Mouse (Mus musculus) midbrain, embryonic 11.5 days (tissue): ENCODE data around the gene Arxes1. TPM values are rescaled to one million over a fixed set of nuclear protein-coding genes. Genes with fewer than 3 reads are reported as not detected.
"Not testable (repeated sequence)": the region's sequence is repeated elsewhere in the genome, so short reads cannot be mapped to it uniquely, and the experiment has no call there.

Experiments
- ATAC-seq: fragments of 200-750 bp; cut with Nextera tagmentation; 2 replicates; pipeline ENCODE4 v1.8.0; 2017; ENCODE audit warnings: moderate TSS enrichment, moderate library complexity; ENCODE audit not compliant: low FRiP score
- DNase-seq: peaks from one replicate; pipeline ENCODE4 v3.0.0; 2015; ENCODE audit warnings: low spot score; ENCODE audit errors: missing footprints
- H3K27ac ChIP-seq: fragments of 300-500 bp; sonication (generic); 2 replicates; pipeline ENCODE4 v1.5.1; 2014; ENCODE audit warnings: low read depth, low read length
- H3K27me3 ChIP-seq: fragments of 300-500 bp; sonication (generic); 2 replicates; pipeline ENCODE4 v1.6.1; 2014; ENCODE audit warnings: mild to moderate bottlenecking, low read length, moderate library complexity, mixed read lengths; ENCODE audit not compliant: control insufficient read depth, insufficient read depth
- H3K36me3 ChIP-seq: fragments of 300-500 bp; sonication (generic); 2 replicates; pipeline ENCODE4 v1.6.1; 2014; ENCODE audit warnings: mild to moderate bottlenecking, low read length, moderate library complexity, mixed read lengths; ENCODE audit not compliant: control insufficient read depth, insufficient read depth
- H3K4me1 ChIP-seq: fragments of 300-500 bp; sonication (generic); 2 replicates; pipeline ENCODE4 v1.6.1; 2014; ENCODE audit warnings: low read length; ENCODE audit not compliant: control insufficient read depth, insufficient read depth
- H3K4me2 ChIP-seq: fragments of 300-500 bp; sonication (generic); 2 replicates; pipeline ENCODE4 v1.6.1; 2014; ENCODE audit warnings: mild to moderate bottlenecking, moderate library complexity
- H3K4me3 ChIP-seq: fragments of 300-500 bp; sonication (generic); 2 replicates; pipeline ENCODE4 v1.5.1; 2014; ENCODE audit warnings: low read depth, low read length
- H3K9ac ChIP-seq: fragments of 300-500 bp; sonication (generic); 2 replicates; pipeline ENCODE4 v1.6.1; 2014; ENCODE audit warnings: low read length
- H3K9me3 ChIP-seq: fragments of 300-500 bp; sonication (generic); 2 replicates; pipeline ENCODE4 v1.6.1; 2016; ENCODE audit warnings: low read length; ENCODE audit not compliant: control insufficient read depth
- WGBS: fragments of 180-500 bp; shearing (Covaris S2); extraction: QIAGEN DNeasy Blood & Tissue Kit; methylation state at CpG from one replicate; pipeline ENCODE4 v1.1.7; 2014; 5-methylcytosine and 5-hydroxymethylcytosine counted together
- polyA plus RNA-seq: library from polyadenylated mRNA; unstranded; fragments of >200 nt; fragmentation: Nextera tagmentation; extraction: Ambion mirVana; gene quantifications from 2 replicates; pipeline ENCODE4 v1.2.1, GENCODE M21; 2014

Gene Arxes1
- polyA plus RNA-seq, 1 experiment from 2014 or later, result 50.2 TPM

- ATAC-seq, result no peak
- Histone ChIP-seq H3K4me3 (no peak overlapping the region), H3K4me2 (no peak overlapping the region), H3K27ac (no peak overlapping the region), H3K27me3 (no peaks in the 10 kb centered on the region), H3K36me3 (no peaks in the 10 kb centered on the region), H3K9me3 (no peaks in the 10 kb centered on the region), H3K4me1 (no peaks in the 10 kb centered on the region), H3K9ac (no peak overlapping the region)
- no peak for DNase-seq
- WGBS, result 71% methylated on average over 1 of the region's 1 CpGs
Observed at GRCm38 (mm10) chrX:136030331-136030730, 2.8 kb upstream of the Arxes1 start.

- ATAC-seq (no peak), DNase-seq (no peak)
- 85% methylated on average over 1 of the region's 1 CpGs for WGBS
- H3K4me2 ChIP-seq, result no peak overlapping the region
- no peaks in the 10 kb centered on the region for H3K4me1 ChIP-seq
- no peaks in the 10 kb centered on the region for H3K36me3 ChIP-seq
- no peak overlapping the region for H3K4me3 ChIP-seq
- no peaks in the 10 kb centered on the region for H3K27me3 ChIP-seq
- H3K9ac ChIP-seq, result no peak overlapping the region
- no peak overlapping the region for H3K27ac ChIP-seq
- H3K9me3 ChIP-seq, result no peaks in the 10 kb centered on the region
Observed at GRCm38 (mm10) chrX:136043726-136044125, 10.6 kb downstream of the Arxes1 start.

GRCm38 (mm10) chrX:136047528-136047927 lies 14.4 kb downstream of the Arxes1 start:
- peak; percentile 22; the same call in 1 of the 2 replicates for ATAC-seq
- Histone ChIP-seq H3K4me2 (no peak overlapping the region), H3K9me3 (no peaks in the 10 kb centered on the region), H3K9ac (no peak overlapping the region), H3K27ac (no peak overlapping the region), H3K4me3 (no peak overlapping the region), H3K36me3 (no peaks in the 10 kb centered on the region), H3K4me1 (no peaks in the 10 kb centered on the region), H3K27me3 (no peaks in the 10 kb centered on the region)
- 17% methylated on average over 5 of the region's 5 CpGs for WGBS
- peak; percentile 91 for DNase-seq

GRCm38 (mm10) chrX:136051219-136051618 lies 18.1 kb downstream of the Arxes1 start:
- H3K27me3 ChIP-seq, result no peaks in the 10 kb centered on the region
- H3K27ac ChIP-seq, result no peak overlapping the region

GRCm38 (mm10) chrX:136060698-136061097 lies 27.5 kb downstream of the Arxes1 start:
- no peak for DNase-seq
- ATAC-seq, result no peak
- H3K27me3 ChIP-seq, result no peaks in the 10 kb centered on the region
- 95% methylated on average over 1 of the region's 1 CpGs for WGBS
- H3K9ac ChIP-seq, result no peak overlapping the region
- no peaks in the 10 kb centered on the region for H3K4me1 ChIP-seq
- no peaks in the 10 kb centered on the region for H3K36me3 ChIP-seq
- no peak overlapping the region for H3K4me3 ChIP-seq
- no peak overlapping the region for H3K27ac ChIP-seq
- no peak overlapping the region for H3K4me2 ChIP-seq
- H3K9me3 ChIP-seq, result no peaks in the 10 kb centered on the region

More at GRCm38 (mm10) chrX:136051219-136051618, 18.1 kb downstream of the Arxes1 start:
- DNase-seq (no peak), ATAC-seq (no peak)
- WGBS, result 62% methylated on average over 2 of the region's 2 CpGs
- H3K9ac ChIP-seq, result no peak overlapping the region
- no peaks in the 10 kb centered on the region for H3K36me3 ChIP-seq
- H3K4me1 ChIP-seq, result no peaks in the 10 kb centered on the region
- no peaks in the 10 kb centered on the region for H3K9me3 ChIP-seq
- H3K4me3 ChIP-seq, result no peak overlapping the region
- H3K4me2 ChIP-seq, result no peak overlapping the region

GRCm38 (mm10) chrX:136067201-136067991 lies 34.2 kb downstream of the Arxes1 start:
- Histone ChIP-seq H3K9ac (peak overlapping the region; percentile 62), H3K4me2 (peak overlapping the region; percentile 33), H3K4me3 (peak overlapping the region; percentile 37), H3K27ac (peak overlapping the region; percentile 22; the same call in 1 of the 2 replicates)
- H3K4me1 ChIP-seq, H3K36me3 ChIP-seq, H3K27me3 ChIP-seq, H3K9me3 ChIP-seq: not testable (repeated sequence)
- 14% methylated on average over 7 of the region's 48 CpGs for WGBS
- peak; percentile 94 for DNase-seq
- ATAC-seq, result peak; percentile 85

- WGBS, result no CpG with 5 or more reads among the region's 32 CpGs
- peak within 1 kb of the TSS; percentile 22; the same call in 1 of the 2 replicates for H3K27ac ChIP-seq
- H3K4me3 ChIP-seq, result peak within 1 kb of the TSS; percentile 37
- not testable (repeated sequence) for H3K27me3 ChIP-seq, H3K9me3 ChIP-seq, DNase-seq, H3K4me1 ChIP-seq, H3K36me3 ChIP-seq
- peak within 1 kb of the TSS; percentile 62 for H3K9ac ChIP-seq
- H3K4me2 ChIP-seq, result peak within 1 kb of the TSS; percentile 33
- peak; percentile 98 for ATAC-seq
Observed at GRCm38 (mm10) chrX:136068020-136068419, 34.9 kb downstream of the Arxes1 start, which contains the start of gene Bex2. TSS of gene Bex2 (minus strand) at chrX:136068236.

Other genes starting within 250 kb of the Arxes1 start
- gene Bhlhb9, start 235.8 kb upstream of the Arxes1 start, polyA plus RNA-seq, result 67.1 and 79.6 TPM in 2 replicates
- gene Gprasp2, start 194.3 kb upstream of the Arxes1 start, polyA plus RNA-seq, result 38.9 and 48.1 TPM in 2 replicates
- 152 and 164 TPM in 2 replicates for gene Arxes2, start 39.5 kb upstream of the Arxes1 start, polyA plus RNA-seq
- gene Bex2, start 34.9 kb downstream of the Arxes1 start, polyA plus RNA-seq, result 318 and 322 TPM in 2 replicates
- gene Nxf3, start 51.9 kb downstream of the Arxes1 start, polyA plus RNA-seq, result not detected in 2 replicates
- 97.9 and 102 TPM in 2 replicates for gene Bex4, start 105.6 kb downstream of the Arxes1 start, polyA plus RNA-seq
- gene Tceal8, start 139.0 kb downstream of the Arxes1 start, polyA plus RNA-seq, result 214 and 243 TPM in 2 replicates
- gene Tceal5, start 170.5 kb downstream of the Arxes1 start, polyA plus RNA-seq, result 1.8 and 2.6 TPM in 2 replicates
- 0.81 and 1.0 TPM in 2 replicates for gene Tceal7, start 181.4 kb downstream of the Arxes1 start, polyA plus RNA-seq
- gene Bex1, start 182.1 kb downstream of the Arxes1 start, polyA plus RNA-seq, result 109 and 129 TPM in 2 replicates
- 418 and 447 TPM in 2 replicates for gene Tceal9, start 211.7 kb downstream of the Arxes1 start, polyA plus RNA-seq
- gene Bex3, start 236.9 kb downstream of the Arxes1 start, polyA plus RNA-seq, result 666 and 674 TPM in 2 replicates